Mouse (Mus musculus): ENCODE results near the gene Spice1. TPM values are rescaled to one million over a fixed set of nuclear protein-coding genes. Genes with fewer than 3 reads are reported as not detected.

Spice1 gene
- polyA plus RNA-seq, 1 experiment from 2014 or later: 21.2 TPM

DNA sequence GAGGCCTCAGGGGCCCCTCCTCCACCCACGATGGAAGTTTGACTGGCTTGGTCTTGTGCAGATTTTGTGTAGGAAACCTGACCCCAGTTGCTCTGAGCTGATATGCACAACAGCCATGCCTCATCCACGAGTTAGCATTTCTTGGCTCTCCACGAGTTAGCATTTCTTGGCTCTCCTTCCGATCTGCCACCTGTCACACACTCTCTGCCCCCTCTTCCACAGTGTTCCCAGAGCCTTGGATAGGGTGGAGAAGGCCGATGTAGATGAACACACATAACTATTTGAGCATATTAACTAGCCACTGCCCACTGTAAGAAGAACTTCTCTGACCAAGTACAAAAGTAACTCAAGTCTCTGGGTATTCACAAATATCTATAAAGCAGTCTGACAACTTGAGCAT, 81.5 kb downstream of the Spice1 start:
- Histone ChIP-seq H3K27ac (ENCODE audit: low read depth, low read length) (no peak overlapping the region), H3K4me1 (ENCODE audit: control insufficient read depth, insufficient read depth, low read length) (no peaks in the 10 kb centered on the region; the same call in 1 of the 2 replicates), H3K9me3 (replicated peaks; ENCODE audit: control insufficient read depth, low read length) (no peaks in the 10 kb centered on the region), H3K4me2 (ENCODE audit: low read length) (no peak overlapping the region), H3K4me3 (ENCODE audit: low read depth, low read length) (no peak overlapping the region), H3K9ac (ENCODE audit: low read length) (no peak overlapping the region), H3K36me3 (ENCODE audit: control insufficient read depth, insufficient read depth, low read length) (no peaks in the 10 kb centered on the region), H3K27me3 (replicated peaks; ENCODE audit: control insufficient read depth, insufficient read depth, low read length) (no peaks in the 10 kb centered on the region)
- WGBS: 79% methylated on average over 5 of the region's 5 CpGs
- ATAC-seq (no peak), DNase-seq (ENCODE audit: low spot score) (no peak)

DNA sequence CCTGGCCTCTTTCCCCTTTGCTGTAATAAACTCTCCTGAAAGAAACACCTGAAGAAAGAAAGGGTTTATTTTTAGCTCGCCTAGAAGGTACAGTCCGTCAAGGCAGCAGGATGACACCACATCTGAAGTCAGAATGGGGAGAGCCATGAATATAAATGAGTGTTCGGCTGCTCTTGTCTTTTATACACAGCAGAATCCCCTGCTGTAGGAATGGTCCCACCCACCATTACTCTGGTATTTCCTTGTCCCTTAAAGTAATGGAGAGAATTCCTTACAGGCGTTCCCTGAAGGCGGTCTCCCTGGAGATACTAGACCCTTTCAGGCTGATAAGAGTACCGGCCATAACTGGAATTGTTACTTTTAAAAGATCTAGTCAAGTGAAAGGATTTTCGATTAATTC, 83.1 kb downstream of the Spice1 start:
- Histone ChIP-seq H3K9ac (ENCODE audit: low read length) (no peak overlapping the region), H3K4me1 (ENCODE audit: control insufficient read depth, insufficient read depth, low read length) (no peaks in the 10 kb centered on the region), H3K4me3 (ENCODE audit: low read depth, low read length) (no peak overlapping the region), H3K27me3 (replicated peaks; ENCODE audit: control insufficient read depth, insufficient read depth, low read length) (no peaks in the 10 kb centered on the region), H3K4me2 (ENCODE audit: low read length) (no peak overlapping the region), H3K9me3 (replicated peaks; ENCODE audit: control insufficient read depth, low read length) (no peaks in the 10 kb centered on the region), H3K36me3 (ENCODE audit: control insufficient read depth, insufficient read depth, low read length) (no peaks in the 10 kb centered on the region), H3K27ac (ENCODE audit: low read depth, low read length) (no peak overlapping the region)
- 34% methylated on average over 7 of the region's 7 CpGs for WGBS
- ATAC-seq (peak; percentile 54; the same call in 1 of the 2 replicates), DNase-seq (ENCODE audit: low spot score) (peak; percentile 56)

DNA sequence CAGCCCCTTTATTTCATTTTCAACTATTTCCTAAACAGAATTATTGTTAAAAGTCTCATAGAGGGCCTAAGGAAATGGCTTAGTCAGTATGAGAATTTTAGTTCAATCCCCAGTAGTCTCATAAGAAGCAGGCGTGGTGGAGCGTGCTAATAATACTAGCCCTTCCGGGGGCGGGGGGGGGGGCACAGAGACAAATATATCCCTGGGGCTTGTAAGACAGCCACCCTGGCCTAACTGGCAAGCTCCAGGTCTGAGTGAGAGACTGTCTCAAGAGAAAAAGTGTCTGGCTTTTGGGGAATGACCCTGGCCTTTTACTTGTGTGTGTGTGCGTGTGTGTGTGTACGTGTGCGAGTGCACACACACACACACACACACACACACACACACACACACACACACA, 88.0 kb downstream of the Spice1 start:
- H3K4me2 ChIP-seq (ENCODE audit: low read length): no peak overlapping the region
- H3K4me1 ChIP-seq (ENCODE audit: control insufficient read depth, insufficient read depth, low read length): no peaks in the 10 kb centered on the region
- WGBS: 89% methylated on average over 7 of the region's 7 CpGs
- no peaks in the 10 kb centered on the region for H3K27me3 ChIP-seq (replicated peaks; ENCODE audit: control insufficient read depth, insufficient read depth, low read length)
- H3K36me3 ChIP-seq (ENCODE audit: control insufficient read depth, insufficient read depth, low read length): no peaks in the 10 kb centered on the region
- no peaks in the 10 kb centered on the region for H3K9me3 ChIP-seq (replicated peaks; ENCODE audit: control insufficient read depth, low read length)
- H3K27ac ChIP-seq (ENCODE audit: low read depth, low read length): no peak overlapping the region
- H3K4me3 ChIP-seq (ENCODE audit: low read depth, low read length): no peak overlapping the region
- ATAC-seq (no peak), DNase-seq (ENCODE audit: low spot score) (no peak)
- no peak overlapping the region for H3K9ac ChIP-seq (ENCODE audit: low read length)

DNA sequence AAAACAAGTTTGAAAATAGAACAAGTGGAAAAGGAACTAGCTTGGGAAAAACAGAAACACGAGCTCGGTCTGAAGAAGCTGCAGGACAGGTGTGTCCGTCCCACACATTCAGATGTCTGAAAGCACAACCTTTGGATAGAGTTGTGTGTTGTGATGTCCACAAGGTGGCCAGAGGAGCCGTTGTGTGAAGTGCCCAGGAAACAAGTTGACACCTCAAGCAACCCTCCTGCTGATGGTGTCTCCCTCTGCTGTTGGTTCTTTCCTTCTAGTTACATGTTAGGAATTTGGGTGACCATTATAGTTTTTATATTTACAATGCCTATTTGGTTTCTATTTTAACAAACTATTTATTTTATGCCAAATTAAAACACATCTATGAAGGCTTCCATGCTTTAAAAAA, 88.6 kb downstream of the Spice1 start:
- no peak overlapping the region for H3K27ac ChIP-seq (ENCODE audit: low read depth, low read length)
- ATAC-seq: no peak
- H3K9me3 ChIP-seq (replicated peaks; ENCODE audit: control insufficient read depth, low read length): no peaks in the 10 kb centered on the region
- H3K36me3 ChIP-seq (ENCODE audit: control insufficient read depth, insufficient read depth, low read length): no peaks in the 10 kb centered on the region
- no peak for DNase-seq (ENCODE audit: low spot score)
- H3K4me2 ChIP-seq (ENCODE audit: low read length): no peak overlapping the region
- 71% methylated on average over 4 of the region's 4 CpGs for WGBS
- H3K27me3 ChIP-seq (replicated peaks; ENCODE audit: control insufficient read depth, insufficient read depth, low read length): no peaks in the 10 kb centered on the region
- H3K4me3 ChIP-seq (ENCODE audit: low read depth, low read length): no peak overlapping the region
- no peak overlapping the region for H3K9ac ChIP-seq (ENCODE audit: low read length)
- H3K4me1 ChIP-seq (ENCODE audit: control insufficient read depth, insufficient read depth, low read length): no peaks in the 10 kb centered on the region

Other genes starting within 250 kb of the Spice1 start
- gene Atp6v1a, start 207.4 kb upstream of the Spice1 start, polyA plus RNA-seq (2014; fragmentation: Nextera tagmentation; extraction: Ambion mirVana): 125 and 127 TPM in 2 replicates
- 39.6 and 44.8 TPM in 2 replicates for gene Naa50, start 207.3 kb upstream of the Spice1 start, polyA plus RNA-seq (2014; fragmentation: Nextera tagmentation; extraction: Ambion mirVana)
- 4.3 and 4.6 TPM in 2 replicates for gene Usf3, start 173.9 kb upstream of the Spice1 start, polyA plus RNA-seq (2014; fragmentation: Nextera tagmentation; extraction: Ambion mirVana)
- gene Sidt1, start 13.9 kb upstream of the Spice1 start, polyA plus RNA-seq (2014; fragmentation: Nextera tagmentation; extraction: Ambion mirVana): 3.9 and 8.6 TPM in 2 replicates
- gene Cfap44, start 47.7 kb downstream of the Spice1 start, polyA plus RNA-seq (2014; fragmentation: Nextera tagmentation; extraction: Ambion mirVana): 2.4 and 3.6 TPM in 2 replicates
- 11.5 and 13.3 TPM in 2 replicates for gene Boc, start 211.8 kb downstream of the Spice1 start, polyA plus RNA-seq (2014; fragmentation: Nextera tagmentation; extraction: Ambion mirVana)

Measured in forebrain, embryonic 14.5 days (tissue).